Mouse (Mus musculus) fibroblast of lung, adult 2 months (primary cell): ENCODE data around the gene Slc7a11.

ENCODE experiments used
- DNase-seq: peaks from one replicate; pipeline ENCODE4 v3.0.0-alpha.2; 2011; ENCODE audit warnings: low read depth

Gene Slc7a11

GRCm38 (mm10) chr3:50144144-50144543 lies 299.3 kb downstream of the Slc7a11 start:
- no peak for DNase-seq

- DNase-seq = no peak
These were observed 305.1 kb downstream of the Slc7a11 start for GRCm38 (mm10) chr3:50138319-50138718.

GRCm38 (mm10) chr3:50132204-50132603 lies 311.2 kb downstream of the Slc7a11 start:
- no peak for DNase-seq

GRCm38 (mm10) chr3:50130319-50130718 lies 313.1 kb downstream of the Slc7a11 start:
- no peak for DNase-seq

GRCm38 (mm10) chr3:50121001-50121400 lies 322.4 kb downstream of the Slc7a11 start:
- peak; percentile 14 for DNase-seq

GRCm38 (mm10) chr3:50116266-50116665 lies 327.1 kb downstream of the Slc7a11 start:
- no peak for DNase-seq

- peak; percentile 43 for DNase-seq
These were observed 337.9 kb downstream of the Slc7a11 start for GRCm38 (mm10) chr3:50105509-50105908.

- no peak for DNase-seq
These were observed 348.9 kb downstream of the Slc7a11 start for GRCm38 (mm10) chr3:50094404-50095092.

- DNase-seq = peak; percentile 39
These were observed 366.4 kb downstream of the Slc7a11 start for GRCm38 (mm10) chr3:50076979-50077378.

- no peak for DNase-seq
These were observed 380.0 kb downstream of the Slc7a11 start for GRCm38 (mm10) chr3:50063396-50063795.

- DNase-seq = no peak
These were observed 398.7 kb downstream of the Slc7a11 start for GRCm38 (mm10) chr3:50044666-50045065.

GRCm38 (mm10) chr3:50044160-50044559 lies 399.3 kb downstream of the Slc7a11 start:
- DNase-seq = no peak

GRCm38 (mm10) chr3:50041141-50041540 lies 402.3 kb downstream of the Slc7a11 start:
- DNase-seq = no peak

GRCm38 (mm10) chr3:50035875-50036528 lies 407.4 kb downstream of the Slc7a11 start:
- no peak for DNase-seq

- DNase-seq = peak; percentile 11
These were observed 410.1 kb downstream of the Slc7a11 start for GRCm38 (mm10) chr3:50033325-50033724.

- no peak for DNase-seq
These were observed 417.4 kb downstream of the Slc7a11 start for GRCm38 (mm10) chr3:50026039-50026438.

- DNase-seq = no peak
These were observed 429.0 kb downstream of the Slc7a11 start for GRCm38 (mm10) chr3:50014396-50014795.

GRCm38 (mm10) chr3:50012012-50012411 lies 431.4 kb downstream of the Slc7a11 start:
- no peak for DNase-seq

- DNase-seq = no peak
These were observed 439.3 kb downstream of the Slc7a11 start for GRCm38 (mm10) chr3:50003970-50004683.

GRCm38 (mm10) chr3:50002067-50002466 lies 441.3 kb downstream of the Slc7a11 start:
- DNase-seq = no peak

- DNase-seq = peak; percentile 24
These were observed 441.8 kb downstream of the Slc7a11 start for GRCm38 (mm10) chr3:50001635-50002034.

- DNase-seq = no peak
These were observed 450.5 kb downstream of the Slc7a11 start for GRCm38 (mm10) chr3:49992891-49993290.

- DNase-seq = no peak
These were observed 456.2 kb downstream of the Slc7a11 start for GRCm38 (mm10) chr3:49987236-49987635.
